Mouse (Mus musculus) CH12.LX (cell line): Measurements from ENCODE around the gene Gm16253. TPM values are rescaled to one million over a fixed set of nuclear protein-coding genes. Genes with fewer than 3 reads are reported as not detected.

Source experiments
- DNase-seq: peaks from one replicate; pipeline ENCODE4 v3.0.0-alpha.2; 2013; ENCODE audit errors: extremely low read depth
- H3K27ac ChIP-seq: 2 replicates; pipeline ENCODE4 v1.5.1; 2012; ENCODE audit warnings: low read depth, mild to moderate bottlenecking, control low read depth, moderate library complexity; ENCODE audit not compliant: insufficient read depth
- H3K27me3 ChIP-seq: replicated peaks from 2 replicates; pipeline ENCODE3; 2012; ENCODE audit warnings: inconsistent platforms
- H3K36me3 ChIP-seq, 2 experiments: replicated peaks in 1 of 2; 2 replicates each; pipeline versions ENCODE3 to v1.6.1; 2012; ENCODE audit warnings: inconsistent platforms in 1 of 2, low read length in 1 of 2, mild to moderate bottlenecking in 1 of 2, mixed read lengths in 1 of 2, moderate library complexity in 1 of 2; ENCODE audit not compliant: control insufficient read depth in 1 of 2, insufficient read depth in 1 of 2
- H3K4me1 ChIP-seq, 2 experiments: 2 replicates each; pipeline ENCODE4 v1.6.1; 2012; ENCODE audit warnings: inconsistent platforms in 1 of 2, moderate library complexity in 1 of 2; ENCODE audit not compliant: insufficient read depth in 2 of 2, control insufficient read depth in 1 of 2
- H3K4me2 ChIP-seq: 2 replicates; pipeline ENCODE4 v1.6.1; 2012; ENCODE audit warnings: low read depth, mild to moderate bottlenecking, control low read depth; ENCODE audit not compliant: poor library complexity, insufficient read depth, severe bottlenecking
- H3K4me3 ChIP-seq, 3 experiments: fragments of 150-350 bp in 1 of 3; sonication (generic) in 1 of 3; replicated peaks in 1 of 3; 2 replicates each; pipeline versions ENCODE3 to v1.5.1; 2011 to 2012; ENCODE audit warnings: low read depth in 2 of 3, low read length in 2 of 3, mild to moderate bottlenecking in 2 of 3, moderate library complexity in 2 of 3, control low read depth in 1 of 3, improper control_type of control experiment in 1 of 3, inconsistent platforms in 1 of 3, mixed read lengths in 1 of 3; ENCODE audit not compliant: poor library complexity in 1 of 3
- H3K79me2 ChIP-seq: replicated peaks from 2 replicates; pipeline ENCODE4 v1.6.1; 2012; ENCODE audit warnings: mild to moderate bottlenecking, moderate library complexity; ENCODE audit not compliant: control insufficient read depth, poor library complexity, insufficient read depth, severe bottlenecking; ENCODE audit errors: extremely low read depth
- H3K9ac ChIP-seq: 2 replicates; pipeline ENCODE4 v1.6.1; 2012; ENCODE audit warnings: low read depth, mild to moderate bottlenecking, control low read depth, moderate library complexity; ENCODE audit not compliant: insufficient read depth
- H3K9me3 ChIP-seq: replicated peaks from 2 replicates; pipeline ENCODE3; 2012; ENCODE audit warnings: low read length, inconsistent platforms, mixed read lengths
- BHLHE40 ChIP-seq: IDR thresholded peaks from 2 replicates; pipeline ENCODE4 v1.6.1; 2011; ENCODE audit warnings: mild to moderate bottlenecking, low read depth, low read length, improper control_type of control experiment
- CHD1 ChIP-seq: IDR thresholded peaks from 2 replicates; pipeline ENCODE4 v1.6.1; 2012; ENCODE audit warnings: low read depth, low read length, improper control_type of control experiment, inconsistent platforms
- CHD2 ChIP-seq: IDR thresholded peaks from 2 replicates; pipeline ENCODE4 v1.6.1; 2011; ENCODE audit warnings: low read length, improper control_type of control experiment
- E2F4 ChIP-seq: IDR thresholded peaks from 2 replicates; pipeline ENCODE4 v1.6.1; 2011; ENCODE audit warnings: low read depth, low read length, improper control_type of control experiment; ENCODE audit not compliant: insufficient replicate concordance
- EP300 ChIP-seq: IDR thresholded peaks from 2 replicates; pipeline ENCODE4 v1.6.1; 2011; ENCODE audit warnings: low read length, improper control_type of control experiment
- ETS1 ChIP-seq: conservative IDR thresholded peaks from 2 replicates; pipeline ENCODE4 v1.6.1; 2012; ENCODE audit warnings: low read depth, mild to moderate bottlenecking, inconsistent platforms, low read length, improper control_type of control experiment, moderate library complexity
- GABPA ChIP-seq: IDR thresholded peaks from 2 replicates; pipeline ENCODE4 v1.6.1; 2012; ENCODE audit warnings: low read depth, low read length, improper control_type of control experiment, inconsistent platforms; ENCODE audit not compliant: insufficient replicate concordance
- HCFC1 ChIP-seq: IDR thresholded peaks from 2 replicates; pipeline ENCODE4 v1.6.1; 2012; ENCODE audit warnings: low read depth, mild to moderate bottlenecking, inconsistent platforms, low read length, improper control_type of control experiment
- IRF4 ChIP-seq: IDR thresholded peaks from 2 replicates; pipeline ENCODE4 v1.6.1; 2014; ENCODE audit warnings: low read depth, mild to moderate bottlenecking, inconsistent platforms, low read length, improper control_type of control experiment
- JUN ChIP-seq: IDR thresholded peaks from 2 replicates; pipeline ENCODE4 v1.6.1; 2011; ENCODE audit warnings: low read depth, mild to moderate bottlenecking, low read length, improper control_type of control experiment, moderate library complexity; ENCODE audit not compliant: insufficient read depth
- JUND ChIP-seq: conservative IDR thresholded peaks from 2 replicates; pipeline ENCODE4 v1.6.1; 2011; ENCODE audit warnings: low read depth, low read length, improper control_type of control experiment
- KAT2A ChIP-seq: IDR thresholded peaks from 2 replicates; pipeline ENCODE4 v1.6.1; 2012; ENCODE audit warnings: low read length, improper control_type of control experiment, inconsistent platforms; ENCODE audit not compliant: insufficient replicate concordance
- MAFK ChIP-seq: IDR thresholded peaks from 2 replicates; pipeline ENCODE4 v1.6.1; 2011; ENCODE audit warnings: low read length, improper control_type of control experiment; ENCODE audit not compliant: insufficient replicate concordance
- MAZ ChIP-seq: IDR thresholded peaks from 2 replicates; pipeline ENCODE4 v1.6.1; 2012; ENCODE audit warnings: low read depth, mild to moderate bottlenecking, inconsistent platforms, low read length, improper control_type of control experiment, moderate library complexity
- MEF2A ChIP-seq: IDR thresholded peaks from 2 replicates; pipeline ENCODE4 v1.6.1; 2014; ENCODE audit warnings: low read depth, mild to moderate bottlenecking, inconsistent platforms, low read length, improper control_type of control experiment, borderline replicate concordance
- MXI1 ChIP-seq: IDR thresholded peaks from 2 replicates; pipeline ENCODE4 v1.6.1; 2011; ENCODE audit warnings: mild to moderate bottlenecking, low read depth, low read length, improper control_type of control experiment
- MYC ChIP-seq: IDR thresholded peaks from 2 replicates; pipeline ENCODE4 v1.6.1; 2011; ENCODE audit warnings: low read depth, mild to moderate bottlenecking, improper control_type of control experiment, low read length
- NELFE ChIP-seq: IDR thresholded peaks from 2 replicates; pipeline ENCODE4 v1.6.1; 2011; ENCODE audit warnings: low read depth, low read length, improper control_type of control experiment
- NRF1 ChIP-seq: IDR thresholded peaks from 2 replicates; pipeline ENCODE4 v1.6.1; 2014; ENCODE audit warnings: low read depth, mild to moderate bottlenecking, inconsistent platforms, low read length, improper control_type of control experiment, moderate library complexity
- POLR2A ChIP-seq: IDR thresholded peaks from 2 replicates; pipeline ENCODE4 v1.6.1; 2011; ENCODE audit warnings: low read depth, mild to moderate bottlenecking, improper control_type of control experiment, low read length
- POLR2AphosphoS2 ChIP-seq: IDR thresholded peaks from 2 replicates; pipeline ENCODE4 v1.6.1; 2011; ENCODE audit warnings: low read depth, low read length, improper control_type of control experiment
- RCOR1 ChIP-seq: conservative IDR thresholded peaks from 2 replicates; pipeline ENCODE4 v1.6.1; 2012; ENCODE audit warnings: low read depth, mild to moderate bottlenecking, inconsistent platforms, low read length, improper control_type of control experiment
- SIN3A ChIP-seq: IDR thresholded peaks from 2 replicates; pipeline ENCODE4 v1.6.1; 2012; ENCODE audit warnings: low read length, improper control_type of control experiment, inconsistent platforms
- TBP ChIP-seq: conservative IDR thresholded peaks from 2 replicates; pipeline ENCODE4 v1.6.1; 2011; ENCODE audit warnings: low read depth, low read length, improper control_type of control experiment
- TCF12 ChIP-seq: IDR thresholded peaks from 2 replicates; pipeline ENCODE4 v1.6.1; 2014; ENCODE audit warnings: low read depth, mild to moderate bottlenecking, inconsistent platforms, low read length, improper control_type of control experiment
- USF1 ChIP-seq: IDR thresholded peaks from 2 replicates; pipeline ENCODE4 v1.6.1; 2014; ENCODE audit warnings: low read depth, mild to moderate bottlenecking, inconsistent platforms, low read length, improper control_type of control experiment
- USF2 ChIP-seq: conservative IDR thresholded peaks from 2 replicates; pipeline ENCODE4 v1.6.1; 2011; ENCODE audit warnings: low read depth, low read length, improper control_type of control experiment
- ZC3H11A ChIP-seq: IDR thresholded peaks from 2 replicates; pipeline ENCODE4 v1.6.1; 2012; ENCODE audit warnings: low read depth, mild to moderate bottlenecking, inconsistent platforms, low read length, improper control_type of control experiment
- ZMIZ1 ChIP-seq: IDR thresholded peaks from 2 replicates; pipeline ENCODE4 v1.6.1; 2012; ENCODE audit warnings: low read depth, mild to moderate bottlenecking, inconsistent platforms, low read length, improper control_type of control experiment
- ZNF384 ChIP-seq: IDR thresholded peaks from 2 replicates; pipeline ENCODE4 v1.6.1; 2012; ENCODE audit warnings: low read depth, low read length, improper control_type of control experiment, inconsistent platforms
- dilution Hi-C: fragments of 300-500 bp; cut with MboI; formaldehyde crosslinking; loops from 2 replicates; pipeline ENCODE4 v1.14.3; 2020; ENCODE audit warnings: low sequenced_read_pairs; ENCODE audit not compliant: extremely low pct_unique_long_range_greater_than_20kb, extremely low pct_ligation_motif_present
- in situ Hi-C: fragments of 300-500 bp; cut with MboI; formaldehyde crosslinking; loops from 3 replicates; pipeline ENCODE4 v1.14.3; 2019; ENCODE audit warnings: low sequenced_read_pairs, low pct_ligation_motif_present, low pct_unique_long_range_greater_than_20kb, mixed read lengths
- polyA plus RNA-seq: library from polyadenylated mRNA; unstranded; fragments of >175 nt; gene quantifications from 2 replicates; pipeline ENCODE4 v1.2.1, GENCODE M21; 2012; ENCODE audit warnings: low read depth; ENCODE audit not compliant: insufficient read length
- total RNA-seq, 2 experiments: library from RNA; depleted of rRNA; stranded (reverse); fragments of 300-350 nt in 1 of 2; fragments of >200 nt in 1 of 2; gene quantifications; 2 replicates each; pipeline ENCODE4 v1.2.3; 2012 to 2014

The Gm16253 gene
- total and polyA plus RNA-seq, 3 experiments: 0.46 to 0.72 TPM; not detected in 1

- Histone ChIP-seq H3K79me2 (no peaks in the 10 kb centered on the region), H3K9me3 (no peaks in the 10 kb centered on the region), H3K4me2 (peak overlapping the region; percentile 42; the same call in 1 of the 2 replicates), H3K4me3 (no peak overlapping the region), H3K27ac (no peak overlapping the region), H3K27me3 (no peaks in the 10 kb centered on the region), H3K36me3 (no peaks in the 10 kb centered on the region), H3K9ac (peak overlapping the region; percentile 47; the same call in 1 of the 2 replicates), H3K4me1 (peaks cover 15 to 46% of the 10 kb centered on the region in 2 experiments)
- peak; percentile 60 for DNase-seq
- dilution Hi-C loops: no loop called here
- in situ Hi-C loops: loop anchor here (25.0 kb wide), 1 partner anchor 262 kb away; the partner anchor contains the start of gene Fcgr1
- TF ChIP-seq MAZ (0 out of 2 replicates have a peak, but pooled peaks have one; percentile 44), MEF2A (peak; percentile 95), CHD2 (peak; percentile 78), E2F4 (no peak), BHLHE40 (0 out of 2 replicates have a peak, but pooled peaks have one; percentile 17), ETS1 (no peak; the same call in 1 of the 2 replicates), IRF4 (peak; percentile 73)
Measured at GRCm38 (mm10) chr3:96549346-96549745, 27.4 kb upstream of the Gm16253 start.

- Histone ChIP-seq H3K4me3 (no peak overlapping the region), H3K4me2 (peak overlapping the region; percentile 59), H3K27ac (no peak overlapping the region), H3K4me1 (peaks cover 15 to 51% of the 10 kb centered on the region in 2 experiments), H3K36me3 (no peaks in the 10 kb centered on the region), H3K27me3 (no peaks in the 10 kb centered on the region), H3K9me3 (no peaks in the 10 kb centered on the region), H3K9ac (peak overlapping the region; percentile 34; the same call in 1 of the 2 replicates), H3K79me2 (no peaks in the 10 kb centered on the region)
- dilution Hi-C loops: no loop called here
- in situ Hi-C loops: no loop called here
- DNase-seq: peak; percentile 75
- TF ChIP-seq IRF4 (0 out of 2 replicates have a peak, but pooled peaks have one; percentile 37), NELFE (0 out of 2 replicates have a peak, but pooled peaks have one; percentile 20), POLR2AphosphoS2 (no peak), HCFC1 (no peak), CHD2 (0 out of 2 replicates have a peak, but pooled peaks have one; percentile 33), POLR2A (no peak), KAT2A (no peak), BHLHE40 (0 out of 2 replicates have a peak, but pooled peaks have one; percentile 24), MYC (peak; percentile 51; the same call in 1 of the 2 replicates), ETS1 (peak; percentile 27; the same call in 1 of the 2 replicates), USF1 (no peak), MAFK (peak; percentile 35; the same call in 1 of the 2 replicates), JUND (no peak; the same call in 1 of the 2 replicates), TCF12 (no peak), ZNF384 (peak; percentile 22; the same call in 1 of the 2 replicates), CHD1 (peak; percentile 53; the same call in 1 of the 2 replicates), EP300 (0 out of 2 replicates have a peak, but pooled peaks have one; percentile 30), MXI1 (0 out of 2 replicates have a peak, but pooled peaks have one; percentile 57), MEF2A (peak; percentile 49; the same call in 1 of the 2 replicates), TBP (0 out of 2 replicates have a peak, but pooled peaks have one; percentile 40), ZC3H11A (peak; percentile 23; the same call in 1 of the 2 replicates), SIN3A (peak; percentile 72), E2F4 (no peak), JUN (no peak), NRF1 (no peak), GABPA (no peak), USF2 (no peak), ZMIZ1 (no peak), RCOR1 (no peak)
Measured at GRCm38 (mm10) chr3:96551203-96551602, 25.6 kb upstream of the Gm16253 start.
